Mouse (Mus musculus): ENCODE data around the gene Npepps.

Npepps gene

GRCm38 (mm10) chr11:97184875-97185274 is 95.6 kb downstream of the Npepps start:
- DNase-seq = no peak

GRCm38 (mm10) chr11:97182446-97182845 is 98.0 kb downstream of the Npepps start:
- no peak for DNase-seq

- no peak for DNase-seq
Observed at GRCm38 (mm10) chr11:97181061-97181460, 99.4 kb downstream of the Npepps start.

GRCm38 (mm10) chr11:97178198-97178597 is 102.2 kb downstream of the Npepps start:
- DNase-seq = no peak

GRCm38 (mm10) chr11:97176851-97177250 is 103.6 kb downstream of the Npepps start:
- peak; percentile 50 for DNase-seq

GRCm38 (mm10) chr11:97175499-97175898 is 104.9 kb downstream of the Npepps start:
- DNase-seq = no peak

- DNase-seq = no peak
Observed at GRCm38 (mm10) chr11:97160341-97160740, 120.1 kb downstream of the Npepps start.

- DNase-seq = no peak
Observed at GRCm38 (mm10) chr11:97156999-97157398, 123.4 kb downstream of the Npepps start.

Measured in thymus, postnatal 4 days (tissue).